Mouse (Mus musculus): ENCODE data around the gene Tnfrsf12a. TPM values are rescaled to one million over a fixed set of nuclear protein-coding genes. Genes with fewer than 3 reads are reported as not detected.

Gene Tnfrsf12a
- polyA plus RNA-seq, 1 experiment from 2014 or later, result 31.2 TPM

DNA sequence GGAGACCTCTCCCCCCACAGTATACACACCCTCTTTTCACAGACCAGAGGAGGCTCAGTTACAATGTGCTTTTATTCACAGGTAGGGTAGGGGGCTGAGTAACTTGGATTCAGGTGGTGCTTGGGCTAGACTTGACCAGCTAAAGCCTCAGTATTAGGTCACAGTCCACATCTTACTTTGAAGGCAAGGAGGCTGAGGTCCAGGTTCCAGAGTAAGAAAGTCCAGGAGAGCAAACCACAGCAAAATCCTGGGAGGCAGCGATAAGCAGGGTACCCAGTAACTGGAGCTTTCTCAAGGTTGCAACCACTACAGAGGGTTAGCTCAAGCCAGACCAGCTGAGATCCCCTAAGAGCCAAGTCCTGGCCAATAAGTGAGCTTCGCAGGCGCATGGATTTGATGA is 5.3 kb upstream of the Tnfrsf12a start:
- Histone ChIP-seq H3K36me3 (ENCODE audit: insufficient read depth, low read length) (no peaks in the 10 kb centered on the region), H3K9ac (replicated peaks; ENCODE audit: low read length) (peak overlapping the region; percentile 58), H3K27me3 (ENCODE audit: insufficient read depth, low read length) (peaks cover 41% of the 10 kb centered on the region), H3K27ac (ENCODE audit: low read length) (peak overlapping the region; percentile 86), H3K4me1 (ENCODE audit: insufficient read depth, low read length) (peaks cover 36% of the 10 kb centered on the region), H3K9me3 (ENCODE audit: low read length) (no peaks in the 10 kb centered on the region), H3K4me3 (ENCODE audit: low read length) (peak overlapping the region; percentile 49), H3K4me2 (replicated peaks; ENCODE audit: low read depth, low read length) (peak overlapping the region; percentile 56)
- no peak for ATAC-seq (ENCODE audit: low FRiP score, low TSS enrichment)
- WGBS, result 52% methylated on average over 3 of the region's 3 CpGs

DNA sequence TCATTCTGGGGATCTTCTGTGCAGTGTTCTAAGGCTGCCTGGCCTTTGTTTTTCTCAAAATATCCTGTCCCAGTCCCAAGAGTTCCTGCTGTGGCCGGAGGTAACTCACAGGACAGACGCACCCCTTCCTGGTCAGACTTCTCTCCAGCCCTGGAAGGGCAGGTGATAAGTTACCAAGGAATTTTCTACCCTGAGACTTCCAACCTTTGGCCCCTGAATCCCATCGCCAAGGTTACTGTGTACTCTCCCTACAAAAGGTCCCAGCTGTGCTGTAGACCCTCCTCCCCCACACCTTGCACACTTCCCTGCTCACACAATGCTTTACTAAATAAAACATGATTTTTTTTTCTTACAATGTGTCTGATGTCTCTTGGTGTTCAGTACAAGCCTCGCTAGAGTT is 4.8 kb upstream of the Tnfrsf12a start:
- H3K4me2 ChIP-seq (replicated peaks; ENCODE audit: low read depth, low read length), result peak overlapping the region; percentile 56
- H3K27ac ChIP-seq (ENCODE audit: low read length), result peak overlapping the region; percentile 86
- peak overlapping the region; percentile 49 for H3K4me3 ChIP-seq (ENCODE audit: low read length)
- H3K27me3 ChIP-seq (ENCODE audit: insufficient read depth, low read length), result peaks cover 41% of the 10 kb centered on the region
- 28% methylated on average over 4 of the region's 4 CpGs for WGBS
- H3K9me3 ChIP-seq (ENCODE audit: low read length), result no peaks in the 10 kb centered on the region
- H3K4me1 ChIP-seq (ENCODE audit: insufficient read depth, low read length), result peaks cover 37% of the 10 kb centered on the region
- no peaks in the 10 kb centered on the region for H3K36me3 ChIP-seq (ENCODE audit: insufficient read depth, low read length)
- peak overlapping the region; percentile 58 for H3K9ac ChIP-seq (replicated peaks; ENCODE audit: low read length)
- peak; percentile 14; the same call in 1 of the 2 replicates for ATAC-seq (ENCODE audit: low FRiP score, low TSS enrichment)

DNA sequence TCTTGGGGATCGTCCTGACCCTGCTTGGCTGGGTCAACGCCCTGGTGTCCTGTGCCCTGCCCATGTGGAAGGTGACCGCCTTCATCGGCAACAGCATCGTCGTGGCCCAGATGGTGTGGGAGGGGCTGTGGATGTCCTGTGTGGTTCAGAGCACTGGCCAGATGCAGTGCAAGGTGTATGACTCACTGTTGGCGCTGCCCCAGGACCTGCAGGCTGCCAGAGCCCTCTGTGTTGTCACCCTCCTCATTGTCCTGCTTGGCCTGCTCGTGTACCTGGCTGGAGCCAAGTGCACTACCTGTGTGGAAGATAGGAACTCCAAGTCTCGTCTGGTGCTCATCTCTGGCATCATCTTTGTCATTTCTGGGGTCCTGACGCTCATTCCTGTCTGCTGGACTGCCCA is 3.8 kb upstream of the Tnfrsf12a start:
- Histone ChIP-seq H3K27ac (ENCODE audit: low read length) (peak overlapping the region; percentile 86; the same call in 1 of the 2 replicates), H3K9ac (replicated peaks; ENCODE audit: low read length) (0 out of 2 replicates have a peak overlapping the region, but pooled peaks have one; percentile 13), H3K27me3 (ENCODE audit: insufficient read depth, low read length) (peaks cover 43% of the 10 kb centered on the region), H3K36me3 (ENCODE audit: insufficient read depth, low read length) (no peaks in the 10 kb centered on the region), H3K9me3 (ENCODE audit: low read length) (no peaks in the 10 kb centered on the region), H3K4me1 (ENCODE audit: insufficient read depth, low read length) (peaks cover 43% of the 10 kb centered on the region), H3K4me2 (replicated peaks; ENCODE audit: low read depth, low read length) (peak overlapping the region; percentile 56), H3K4me3 (ENCODE audit: low read length) (peak overlapping the region; percentile 52; the same call in 1 of the 2 replicates)
- ATAC-seq (ENCODE audit: low FRiP score, low TSS enrichment), result no peak
- 46% methylated on average over 10 of the region's 10 CpGs for WGBS

- no peak for ATAC-seq (ENCODE audit: low FRiP score, low TSS enrichment)
- Histone ChIP-seq H3K9me3 (ENCODE audit: low read length) (no peaks in the 10 kb centered on the region), H3K36me3 (ENCODE audit: insufficient read depth, low read length) (no peaks in the 10 kb centered on the region), H3K4me2 (replicated peaks; ENCODE audit: low read depth, low read length) (peak overlapping the region; percentile 56), H3K4me3 (ENCODE audit: low read length) (peak overlapping the region; percentile 52), H3K9ac (replicated peaks; ENCODE audit: low read length) (peak overlapping the region; percentile 74), H3K27me3 (ENCODE audit: insufficient read depth, low read length) (peaks cover 43% of the 10 kb centered on the region), H3K4me1 (ENCODE audit: insufficient read depth, low read length) (peaks cover 51% of the 10 kb centered on the region), H3K27ac (ENCODE audit: low read length) (peak overlapping the region; percentile 54)
- WGBS, result 64% methylated on average over 9 of the region's 9 CpGs
Observed at GRCm38 (mm10) chr17:23680336-23680735, 3.1 kb upstream of the Tnfrsf12a start.

- Histone ChIP-seq H3K36me3 (ENCODE audit: insufficient read depth, low read length) (no peaks in the 10 kb centered on the region), H3K4me2 (replicated peaks; ENCODE audit: low read depth, low read length) (peak within 1 kb of the TSS; percentile 56), H3K9ac (replicated peaks; ENCODE audit: low read length) (peak within 1 kb of the TSS; percentile 74), H3K4me1 (ENCODE audit: insufficient read depth, low read length) (peaks cover 57% of the 10 kb centered on the region), H3K27me3 (ENCODE audit: insufficient read depth, low read length) (peaks cover 39% of the 10 kb centered on the region), H3K4me3 (ENCODE audit: low read length) (peak within 1 kb of the TSS; percentile 52), H3K9me3 (ENCODE audit: low read length) (no peaks in the 10 kb centered on the region), H3K27ac (ENCODE audit: low read length) (peak within 1 kb of the TSS; percentile 54)
- WGBS, result 3% methylated on average over 38 of the region's 38 CpGs
- no peak for ATAC-seq (ENCODE audit: low FRiP score, low TSS enrichment)
Observed at GRCm38 (mm10) chr17:23679127-23679835, 2.0 kb upstream of the Tnfrsf12a start, which contains the start of gene Cldn6. TSS of gene Cldn6 (plus strand) at chr17:23679249.

GRCm38 (mm10) chr17:23676473-23677031 is 716 bp downstream of the Tnfrsf12a start:
- Histone ChIP-seq H3K27me3 (ENCODE audit: insufficient read depth, low read length) (peaks cover 22% of the 10 kb centered on the region), H3K9me3 (ENCODE audit: low read length) (no peaks in the 10 kb centered on the region), H3K4me1 (ENCODE audit: insufficient read depth, low read length) (peaks cover 48% of the 10 kb centered on the region), H3K4me3 (ENCODE audit: low read length) (peak overlapping the region; percentile 65), H3K4me2 (replicated peaks; ENCODE audit: low read depth, low read length) (peak overlapping the region; percentile 91), H3K9ac (replicated peaks; ENCODE audit: low read length) (peak overlapping the region; percentile 74), H3K36me3 (ENCODE audit: insufficient read depth, low read length) (no peaks in the 10 kb centered on the region), H3K27ac (ENCODE audit: low read length) (peak overlapping the region; percentile 85)
- no peak for ATAC-seq (ENCODE audit: low FRiP score, low TSS enrichment)
- WGBS, result under 1% methylated on average over 31 of the region's 37 CpGs

DNA sequence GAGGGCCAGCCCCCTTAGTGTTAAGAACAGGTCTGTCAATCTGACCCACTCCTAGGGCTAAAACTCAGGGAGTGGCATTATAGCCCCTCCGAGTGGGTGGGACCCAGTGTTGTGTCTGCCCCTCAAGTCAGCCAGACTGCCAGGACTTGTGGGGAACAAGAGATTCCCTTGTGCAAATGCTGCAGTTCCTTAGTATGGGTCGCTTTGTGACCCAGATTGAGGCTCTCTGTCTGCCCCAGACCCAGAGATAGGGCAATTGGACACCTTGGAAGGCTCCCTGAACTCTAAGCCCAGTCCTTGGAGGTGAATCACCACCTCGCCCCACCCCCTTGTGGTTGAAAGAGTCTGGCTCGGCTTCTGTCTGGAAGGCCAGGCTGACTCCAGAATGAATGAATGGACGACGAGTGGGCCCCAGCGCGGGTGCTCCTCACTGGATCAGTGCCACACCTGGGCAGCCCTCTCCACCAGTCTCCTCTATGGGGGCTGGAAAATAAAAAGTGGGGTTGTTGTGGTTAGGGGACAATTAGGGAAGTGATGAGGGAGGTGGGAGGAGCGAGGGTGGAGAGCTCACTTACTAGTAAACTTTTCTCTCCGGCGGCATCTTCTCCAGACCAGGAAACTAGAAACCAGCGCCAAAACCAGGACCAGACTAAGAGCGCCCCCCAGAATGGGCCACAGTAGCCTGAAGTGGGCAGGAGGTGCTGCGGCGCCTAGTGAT is 1.5 kb downstream of the Tnfrsf12a start:
- H3K27ac ChIP-seq (ENCODE audit: low read length), result peak overlapping the region; percentile 46; the same call in 1 of the 2 replicates
- 11% methylated on average over 15 of the region's 15 CpGs for WGBS

DNA sequence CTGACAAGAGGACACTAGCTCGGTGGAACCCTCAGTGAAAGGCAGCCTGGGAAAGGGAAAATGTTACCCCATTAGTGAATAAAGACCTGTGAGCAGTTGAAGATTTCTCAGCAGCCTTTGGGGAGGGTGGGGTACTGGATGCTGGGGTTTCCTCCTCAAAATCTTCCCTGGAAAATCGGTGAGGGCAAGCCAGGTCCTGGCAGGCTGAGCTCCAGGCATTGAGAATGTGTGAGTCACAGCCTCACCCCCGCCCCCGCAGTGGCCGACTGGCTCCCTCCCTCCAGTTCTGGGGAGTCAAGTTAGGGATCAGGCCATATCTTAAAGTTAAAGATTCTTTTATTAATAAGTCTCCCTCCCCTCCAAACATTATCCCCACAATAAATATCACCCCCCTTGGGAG is 2.1 kb downstream of the Tnfrsf12a start:
- Histone ChIP-seq H3K27me3 (ENCODE audit: insufficient read depth, low read length) (peaks cover 17% of the 10 kb centered on the region), H3K4me2 (replicated peaks; ENCODE audit: low read depth, low read length) (peak overlapping the region; percentile 91), H3K27ac (ENCODE audit: low read length) (peak overlapping the region; percentile 89), H3K36me3 (ENCODE audit: insufficient read depth, low read length) (no peaks in the 10 kb centered on the region; the same call in 1 of the 2 replicates), H3K9me3 (ENCODE audit: low read length) (no peaks in the 10 kb centered on the region), H3K4me3 (ENCODE audit: low read length) (no peak overlapping the region; the same call in none of the 2 replicates), H3K9ac (replicated peaks; ENCODE audit: low read length) (peak overlapping the region; percentile 82; the same call in 1 of the 2 replicates), H3K4me1 (ENCODE audit: insufficient read depth, low read length) (peaks cover 38% of the 10 kb centered on the region)
- 30% methylated on average over 5 of the region's 5 CpGs for WGBS
- no peak for ATAC-seq (ENCODE audit: low FRiP score, low TSS enrichment)

More for the DNA sequence above, 1.5 kb downstream of the Tnfrsf12a start:
- Histone ChIP-seq H3K4me2 (replicated peaks; ENCODE audit: low read depth, low read length) (peak overlapping the region; percentile 91), H3K9ac (replicated peaks; ENCODE audit: low read length) (peak overlapping the region; percentile 74), H3K4me1 (ENCODE audit: insufficient read depth, low read length) (peaks cover 42% of the 10 kb centered on the region), H3K9me3 (ENCODE audit: low read length) (no peaks in the 10 kb centered on the region), H3K36me3 (ENCODE audit: insufficient read depth, low read length) (no peaks in the 10 kb centered on the region), H3K4me3 (ENCODE audit: low read length) (peak overlapping the region; percentile 65), H3K27me3 (ENCODE audit: insufficient read depth, low read length) (peaks cover 22% of the 10 kb centered on the region)
- no peak for ATAC-seq (ENCODE audit: low FRiP score, low TSS enrichment)

DNA sequence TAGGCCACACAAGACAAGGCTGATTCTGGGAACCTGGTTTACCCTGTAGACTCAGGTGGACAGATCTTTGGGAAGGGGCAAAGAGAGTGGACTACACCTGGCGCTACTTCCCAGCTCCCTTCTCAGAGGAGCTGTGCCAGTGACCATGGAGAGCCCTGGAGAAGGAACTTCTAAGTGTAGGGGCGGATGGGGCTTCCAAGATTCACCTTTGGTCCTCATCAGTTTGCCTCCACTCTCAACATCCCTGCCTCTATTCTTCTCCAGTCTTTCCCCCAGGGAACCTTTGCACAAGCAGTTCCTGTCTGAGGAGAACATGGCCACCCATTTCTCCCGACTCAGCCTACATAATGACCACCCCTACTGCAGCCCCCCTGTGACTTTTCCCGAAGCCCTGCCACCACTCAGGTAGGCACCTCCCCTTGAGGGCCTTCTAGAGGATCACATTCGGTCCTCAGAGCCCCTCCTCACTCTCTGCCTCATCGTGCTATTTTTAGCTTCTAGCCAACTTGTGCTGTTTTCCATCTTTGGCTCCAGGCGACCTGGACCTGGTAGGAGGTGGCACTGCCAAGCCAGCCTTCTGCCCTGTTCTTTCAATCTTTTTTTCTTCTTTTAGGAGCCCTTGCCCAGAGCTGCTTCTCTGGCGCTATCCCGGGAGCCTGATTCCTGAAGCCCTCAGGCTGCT is 2.9 kb downstream of the Tnfrsf12a start:
- Histone ChIP-seq H3K36me3 (ENCODE audit: insufficient read depth, low read length) (peaks cover 4% of the 10 kb centered on the region), H3K27me3 (ENCODE audit: insufficient read depth, low read length) (peaks cover 11% of the 10 kb centered on the region), H3K27ac (ENCODE audit: low read length) (peak overlapping the region; percentile 89), H3K9me3 (ENCODE audit: low read length) (no peaks in the 10 kb centered on the region), H3K9ac (replicated peaks; ENCODE audit: low read length) (peak overlapping the region; percentile 82), H3K4me2 (replicated peaks; ENCODE audit: low read depth, low read length) (peak overlapping the region; percentile 91), H3K4me1 (ENCODE audit: insufficient read depth, low read length) (peaks cover 38% of the 10 kb centered on the region), H3K4me3 (ENCODE audit: low read length) (peak overlapping the region; percentile 63)
- no peak; the same call in 1 of the 2 replicates for ATAC-seq (ENCODE audit: low FRiP score, low TSS enrichment)
- 30% methylated on average over 9 of the region's 9 CpGs for WGBS
